Mouse (Mus musculus): Measurements from ENCODE around the gene Nmi.

DNA sequence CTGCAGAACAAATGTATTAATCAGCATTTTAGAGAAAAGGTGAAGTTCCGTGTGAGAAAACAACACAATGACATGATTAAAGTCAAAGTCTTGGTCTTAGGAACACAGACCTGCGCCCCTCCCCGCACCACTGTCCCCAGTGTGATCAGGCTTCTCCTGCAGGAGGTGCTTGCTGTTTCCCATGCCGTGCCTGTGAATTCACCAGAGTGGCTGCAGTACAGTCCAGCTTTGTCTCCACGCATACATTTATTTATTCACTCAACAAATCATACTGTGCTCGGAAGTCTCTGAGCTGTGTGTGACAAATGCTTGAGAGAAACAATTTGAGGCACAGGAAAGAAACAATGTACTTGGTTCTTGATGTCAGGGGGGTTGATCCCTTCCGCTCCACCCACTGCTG lies 43.1 kb upstream of the Nmi start:
- TF ChIP-seq MAZ (IDR thresholded peaks at IDR 0.05; ENCODE audit: low read depth, low read length) (no peak), CTCF (conservative IDR thresholded peaks at IDR 0.05 in 1 of 2, IDR thresholded peaks at IDR 0.05 in 1 of 2; ENCODE audit: low read depth in 2 of 2, low read length in 2 of 2) (no peak), SMC3 (IDR thresholded peaks at IDR 0.05; ENCODE audit: low read depth, low read length) (no peak), MEF2A (IDR thresholded peaks at IDR 0.05; ENCODE audit: borderline replicate concordance, low read depth, low read length) (no peak)
